Mouse (Mus musculus) G1E (cell line): ENCODE data around the gene Eps15l1. TPM values are rescaled to one million over a fixed set of nuclear protein-coding genes. Genes with fewer than 3 reads are reported as not detected.

ENCODE experiments used
- ATAC-seq: 2 replicates; pipeline ENCODE4 v1.8.0; 2016; ENCODE audit warnings: mild to moderate bottlenecking; ENCODE audit not compliant: insufficient number of reproducible peaks, poor library complexity, low FRiP score, severe bottlenecking; ENCODE audit errors: extremely low read depth
- DNase-seq: peaks from one replicate; pipeline ENCODE4 v3.0.0; 2012; ENCODE audit warnings: low spot score
- H3K27me3 ChIP-seq: 2 replicates; pipeline ENCODE4 v1.6.1; 2012; ENCODE audit warnings: mild to moderate bottlenecking, low read length, inconsistent platforms; ENCODE audit not compliant: insufficient read depth
- H3K36me3 ChIP-seq: replicated peaks from 2 replicates; pipeline ENCODE3; 2012; ENCODE audit warnings: mild to moderate bottlenecking, inconsistent platforms
- H3K4me1 ChIP-seq: 2 replicates; pipeline ENCODE4 v1.6.1; 2012; ENCODE audit warnings: low read depth, low read length, inconsistent platforms, mixed read lengths; ENCODE audit not compliant: insufficient read depth
- H3K4me3 ChIP-seq: 2 replicates; pipeline ENCODE4 v1.5.1; 2012; ENCODE audit warnings: low read depth, mild to moderate bottlenecking, inconsistent platforms, low read length, moderate library complexity, mixed read lengths
- H3K9me3 ChIP-seq: replicated peaks from 2 replicates; pipeline ENCODE4 v1.6.1; 2012; ENCODE audit warnings: inconsistent platforms
- CTCF ChIP-seq: IDR thresholded peaks from 2 replicates; pipeline ENCODE4 v1.5.1; 2012; ENCODE audit warnings: low read depth, low read length, inconsistent platforms, mixed read lengths
- GATA1 ChIP-seq: IDR thresholded peaks from 2 replicates; pipeline ENCODE4 v1.6.1; 2012; ENCODE audit warnings: borderline replicate concordance, low read length, inconsistent platforms, mixed read lengths
- GATA2 ChIP-seq: IDR thresholded peaks from 2 replicates; pipeline ENCODE4 v1.6.1; 2012; ENCODE audit warnings: low read depth, low read length, inconsistent platforms, borderline replicate concordance
- POLR2AphosphoS5 ChIP-seq: IDR thresholded peaks from 2 replicates; pipeline ENCODE4 v1.6.1; 2012; ENCODE audit warnings: low read depth, low read length, inconsistent platforms; ENCODE audit not compliant: insufficient replicate concordance
- TAL1 ChIP-seq: conservative IDR thresholded peaks from 2 replicates; pipeline ENCODE4 v1.6.1; 2012; ENCODE audit warnings: low read depth, low read length, inconsistent platforms, mixed read lengths
- polyA plus RNA-seq: library from polyadenylated mRNA; stranded (reverse); fragments of >175 nt; gene quantifications from 2 replicates; pipeline ENCODE4 v1.2.3, GENCODE M21; 2012
- total RNA-seq, 2 experiments: library from RNA; stranded (forward) in 1 of 2; stranded (reverse) in 1 of 2; fragments of 200-1000 nt in 1 of 2; fragments of >200 nt in 1 of 2; fragmentation: Nextera tagmentation in 1 of 2; gene quantifications; 2 replicates each; pipeline ENCODE4 v1.2.3; 2014 to 2017

Gene Eps15l1
- total and polyA plus RNA-seq, 3 experiments = 16.7 to 110 (median 37.2) TPM

- DNase-seq (no peak), ATAC-seq (no peak)
- Histone ChIP-seq H3K27me3 (peaks cover 34% of the 10 kb centered on the region), H3K36me3 (no peaks in the 10 kb centered on the region), H3K9me3 (peaks cover 22% of the 10 kb centered on the region), H3K4me1 (peaks cover 21% of the 10 kb centered on the region), H3K4me3 (no peak overlapping the region)
- TF ChIP-seq GATA2 (no peak), GATA1 (no peak), TAL1 (no peak), CTCF (no peak), POLR2AphosphoS5 (no peak)
Measured at GRCm38 (mm10) chr8:72316053-72316695, 105.1 kb downstream of the Eps15l1 start.

- Histone ChIP-seq H3K27me3 (peaks cover 21% of the 10 kb centered on the region), H3K36me3 (no peaks in the 10 kb centered on the region), H3K9me3 (no peaks in the 10 kb centered on the region), H3K4me3 (no peak overlapping the region), H3K4me1 (peaks cover 17% of the 10 kb centered on the region)
- ATAC-seq = no peak
- DNase-seq = no peak
- TF ChIP-seq GATA2 = no peak
- no peak for TF ChIP-seq GATA1
- TF ChIP-seq TAL1 = no peak
- no peak for TF ChIP-seq POLR2AphosphoS5
- no peak for TF ChIP-seq CTCF
Measured at GRCm38 (mm10) chr8:72312926-72313518, 108.2 kb downstream of the Eps15l1 start.

GRCm38 (mm10) chr8:72310849-72311506, 110.3 kb downstream of the Eps15l1 start:
- ATAC-seq (no peak), DNase-seq (no peak)
- H3K36me3 ChIP-seq = no peaks in the 10 kb centered on the region
- no peak overlapping the region for H3K4me3 ChIP-seq
- no peaks in the 10 kb centered on the region for H3K9me3 ChIP-seq
- H3K4me1 ChIP-seq = peaks cover 9% of the 10 kb centered on the region
- TF ChIP-seq TAL1 (no peak), GATA1 (no peak), POLR2AphosphoS5 (no peak), GATA2 (no peak), CTCF (no peak)
- peaks cover 24% of the 10 kb centered on the region for H3K27me3 ChIP-seq

GRCm38 (mm10) chr8:72308276-72308675, 113.0 kb downstream of the Eps15l1 start:
- H3K36me3 ChIP-seq = no peaks in the 10 kb centered on the region
- DNase-seq = no peak
- H3K9me3 ChIP-seq = no peaks in the 10 kb centered on the region
- H3K4me3 ChIP-seq = no peak overlapping the region
- TF ChIP-seq CTCF (no peak), GATA1 (no peak)
- ATAC-seq = no peak
- H3K4me1 ChIP-seq = peaks cover 12% of the 10 kb centered on the region
- H3K27me3 ChIP-seq = peaks cover 21% of the 10 kb centered on the region

GRCm38 (mm10) chr8:72306913-72307312, 114.3 kb downstream of the Eps15l1 start:
- no peak for DNase-seq
- peaks cover 12% of the 10 kb centered on the region for H3K4me1 ChIP-seq

GRCm38 (mm10) chr8:72305210-72305905, 115.9 kb downstream of the Eps15l1 start, which contains the start of gene Gm10282:
TSS of gene Gm10282 (minus strand) at chr8:72305260.
- no peaks in the 10 kb centered on the region for H3K9me3 ChIP-seq
- ATAC-seq = no peak

More at GRCm38 (mm10) chr8:72306913-72307312, 114.3 kb downstream of the Eps15l1 start:
- Histone ChIP-seq H3K27me3 (peaks cover 20% of the 10 kb centered on the region), H3K4me3 (no peak overlapping the region), H3K9me3 (no peaks in the 10 kb centered on the region), H3K36me3 (no peaks in the 10 kb centered on the region)
- ATAC-seq = no peak
- TF ChIP-seq TAL1 (no peak), CTCF (no peak), GATA2 (no peak), GATA1 (no peak), POLR2AphosphoS5 (no peak)

More at GRCm38 (mm10) chr8:72305210-72305905, 115.9 kb downstream of the Eps15l1 start, which contains the start of gene Gm10282:
- Histone ChIP-seq H3K4me3 (no peak within 1 kb of the TSS), H3K4me1 (peaks cover 12% of the 10 kb centered on the region), H3K36me3 (no peaks in the 10 kb centered on the region), H3K27me3 (peaks cover 34% of the 10 kb centered on the region)
- TF ChIP-seq GATA1 (no peak), CTCF (no peak), TAL1 (no peak), GATA2 (no peak), POLR2AphosphoS5 (no peak)
- no peak for DNase-seq
